Mouse (Mus musculus): ENCODE data around the gene Lsm11. TPM values are rescaled to one million over a fixed set of nuclear protein-coding genes. Genes with fewer than 3 reads are reported as not detected.
A peak's percentile ranks its signal among the peaks of the same experiment; 100 is the strongest.
"Not testable (repeated sequence)": the region's sequence is repeated elsewhere in the genome, so short reads cannot be mapped to it uniquely, and the experiment has no call there.

Lsm11 gene
- total RNA-seq, 2 experiments from 2014 or later: 30.7 to 32.7 TPM

DNA sequence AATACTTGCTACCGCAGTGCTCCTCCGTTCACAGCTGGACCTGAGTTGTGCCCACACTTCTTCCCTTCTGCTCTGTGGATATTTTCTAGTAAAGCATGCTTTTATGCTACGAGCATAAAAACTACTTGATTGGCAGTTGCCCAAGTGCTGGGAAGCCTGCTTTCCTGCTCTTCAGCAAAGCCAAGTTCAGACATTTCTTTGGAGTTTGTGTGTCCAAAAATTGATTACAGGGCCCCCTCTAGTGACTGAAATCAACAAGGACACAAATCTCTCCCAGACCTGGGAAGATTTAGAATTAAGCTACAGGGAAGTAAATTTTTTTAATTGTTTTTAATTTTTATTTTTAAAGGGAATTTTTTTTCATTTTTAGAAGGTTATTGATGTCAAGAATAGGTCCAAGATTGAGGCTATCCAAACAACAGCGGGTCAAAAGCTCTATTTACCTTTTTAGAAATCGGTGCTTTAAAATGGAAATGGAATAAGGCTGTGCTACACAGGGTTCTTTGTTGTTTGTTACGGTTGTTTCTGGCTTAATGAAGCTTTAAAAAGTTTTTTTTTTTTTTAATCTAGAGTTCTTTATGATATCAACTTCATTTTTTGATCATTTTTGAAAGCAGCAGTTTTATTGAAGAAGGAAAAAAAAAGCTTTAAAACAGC lies 63.6 kb downstream of the Lsm11 start:
- peak; percentile 26 to 32 for DNase-seq

DNA sequence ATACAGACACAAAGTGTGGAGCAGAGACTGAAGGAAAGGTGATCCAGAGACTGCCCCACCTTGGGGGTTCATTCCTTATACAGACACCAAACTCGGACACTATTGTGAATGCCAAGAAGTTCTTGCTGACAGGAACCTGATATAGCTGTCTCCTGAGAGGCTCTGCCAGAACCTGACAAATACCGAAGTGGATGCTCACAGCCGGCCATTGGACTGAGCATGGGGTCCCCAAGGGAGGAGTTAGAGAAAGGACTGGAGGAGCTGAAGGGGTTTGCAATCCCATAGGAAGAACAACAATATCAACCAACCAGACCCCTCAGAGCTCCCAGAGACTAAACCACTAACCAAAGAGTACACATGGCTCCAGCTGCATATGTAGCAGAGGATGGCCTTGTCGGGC lies 65.4 kb downstream of the Lsm11 start:
- not testable (repeated sequence) for DNase-seq

Other genes starting within 250 kb of the Lsm11 start
- gene Clint1, start 92.9 kb downstream of the Lsm11 start, total RNA-seq (2021): 10 to 100 TPM; 50.7 to 61.0 TPM
- gene Thg1l, start 10.6 kb upstream of the Lsm11 start, total RNA-seq (2021): 10 to 100 TPM in 1 of 2 experiments, 1 to 10 TPM in 1; 9.6 to 10.4 TPM
- gene Sox30, start 35.4 kb upstream of the Lsm11 start, total RNA-seq (2021): under 1 TPM in 1 of 2 experiments, not detected in 1; 0.35 TPM
- gene Gm12166, start 107.4 kb upstream of the Lsm11 start, total RNA-seq (2021): 1 to 10 TPM; 1.9 to 2.0 TPM
- 10 to 100 TPM; 13.8 to 14.6 TPM for gene Adam19, start 111.1 kb upstream of the Lsm11 start, total RNA-seq (2021)
- 1 to 10 TPM; 2.3 to 2.7 TPM for gene Nipal4, start 221.6 kb upstream of the Lsm11 start, total RNA-seq (2021)

Measured in layer of hippocampus, postnatal 36 days (tissue).